Mouse (Mus musculus): ENCODE results near the gene Gck. TPM values are rescaled to one million over a fixed set of nuclear protein-coding genes. Genes with fewer than 3 reads are reported as not detected.

Gck gene
- polyA plus RNA-seq, 1 experiment from 2014 or later: 1.7 TPM

DNA sequence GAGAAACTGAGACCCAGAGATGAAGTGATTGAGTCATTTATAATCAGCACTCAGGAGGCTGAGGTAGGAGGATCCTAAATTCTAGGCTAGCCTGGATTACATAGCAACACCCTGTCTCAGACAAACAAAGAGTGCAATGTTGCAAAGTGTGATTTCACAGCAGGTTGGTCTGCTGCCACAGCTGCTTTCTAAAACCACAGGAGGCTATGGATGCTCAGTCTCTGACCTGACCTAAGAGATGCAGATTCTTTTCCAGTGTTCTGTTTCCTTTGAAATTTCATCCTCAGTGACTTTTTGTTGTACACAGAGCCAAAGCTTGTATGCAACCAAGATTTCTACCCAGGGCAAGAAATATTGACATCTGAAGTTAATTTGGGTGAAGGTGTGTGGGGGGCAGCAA, 94.4 kb downstream of the Gck start:
- Histone ChIP-seq H3K4me2 (no peak overlapping the region), H3K9ac (no peak overlapping the region), H3K4me3 (no peak overlapping the region), H3K36me3 (no peaks in the 10 kb centered on the region), H3K27ac (no peak overlapping the region), H3K27me3 (peaks cover 3% of the 10 kb centered on the region; the same call in 1 of the 2 replicates), H3K9me3 (no peaks in the 10 kb centered on the region), H3K4me1 (peaks cover 8% of the 10 kb centered on the region; the same call in 1 of the 2 replicates)
- ATAC-seq (ENCODE audit: borderline replicate concordance, extremely low read depth, low FRiP score, low TSS enrichment): no peak

DNA sequence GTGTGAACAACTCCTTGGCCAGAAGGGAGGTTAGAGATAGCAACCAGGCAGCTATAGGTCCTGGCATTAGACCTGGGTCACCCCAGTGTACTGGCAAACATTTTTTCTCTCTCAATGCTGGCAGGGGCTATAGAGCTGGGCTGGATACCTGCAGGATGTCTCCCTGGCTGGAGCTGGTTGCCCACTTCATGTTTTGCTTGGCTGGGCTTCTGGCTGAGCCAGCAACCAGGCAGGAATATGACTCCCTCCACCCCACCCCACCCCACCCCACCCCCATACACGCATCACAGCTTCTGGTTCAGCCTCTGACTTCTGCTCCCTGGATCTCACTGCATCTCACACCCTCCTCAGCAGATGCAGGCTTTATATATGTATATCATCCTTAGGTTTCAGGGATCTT, 97.6 kb downstream of the Gck start:
- Histone ChIP-seq H3K9me3 (no peaks in the 10 kb centered on the region), H3K4me1 (peaks cover 8% of the 10 kb centered on the region; the same call in 1 of the 2 replicates), H3K27me3 (no peaks in the 10 kb centered on the region), H3K27ac (no peak overlapping the region), H3K4me2 (no peak overlapping the region), H3K36me3 (no peaks in the 10 kb centered on the region), H3K4me3 (no peak overlapping the region), H3K9ac (no peak overlapping the region)
- ATAC-seq (ENCODE audit: borderline replicate concordance, extremely low read depth, low FRiP score, low TSS enrichment): no peak
- 35% methylated on average over 1 of the region's 1 CpGs for WGBS

DNA sequence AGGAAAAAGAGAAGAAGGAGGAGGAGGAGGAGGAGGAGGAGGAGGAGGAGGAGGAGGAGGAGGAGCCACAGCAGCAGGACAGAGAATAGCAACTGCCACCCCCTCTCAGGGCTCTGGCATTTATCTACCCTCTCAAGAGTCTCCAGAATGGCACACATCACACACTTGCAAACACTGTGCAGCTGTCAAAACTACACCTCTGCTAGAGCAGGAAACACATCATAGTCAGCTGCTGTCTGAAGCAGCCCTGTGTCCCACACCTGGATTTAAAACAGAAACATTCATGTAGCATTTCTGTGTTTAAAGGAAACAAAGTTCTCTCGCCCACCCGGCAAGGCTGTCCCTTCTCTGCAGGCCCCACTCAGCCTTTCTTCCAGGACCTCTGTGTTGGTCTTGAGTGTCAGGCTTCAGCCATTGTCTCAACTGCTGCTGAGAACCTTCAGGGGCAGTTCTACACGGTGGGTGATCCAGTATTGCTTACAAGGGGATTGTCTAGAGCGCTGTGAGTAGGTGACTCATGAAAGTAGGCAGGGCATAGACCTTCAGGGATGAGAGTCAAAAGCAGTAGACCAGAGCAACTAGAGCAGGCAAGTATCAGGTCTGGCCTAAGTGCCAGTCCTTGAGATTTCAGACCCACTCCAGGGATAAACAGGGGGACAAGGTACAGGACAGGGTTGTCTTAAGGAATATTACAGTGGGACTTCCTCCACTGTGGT, 98.7 kb downstream of the Gck start:
- Histone ChIP-seq H3K4me1 (peaks cover 8% of the 10 kb centered on the region; the same call in 1 of the 2 replicates), H3K9me3 (no peaks in the 10 kb centered on the region), H3K4me3 (no peak overlapping the region), H3K36me3 (no peaks in the 10 kb centered on the region), H3K27me3 (no peaks in the 10 kb centered on the region), H3K27ac (no peak overlapping the region), H3K9ac (no peak overlapping the region), H3K4me2 (no peak overlapping the region)
- ATAC-seq (ENCODE audit: borderline replicate concordance, extremely low read depth, low FRiP score, low TSS enrichment): no peak
- WGBS: 48% methylated on average over 4 of the region's 4 CpGs

Other genes with a start within 250 kb of the Gck start
- 179 and 188 TPM in 2 replicates for gene Mrps24, start 234.4 kb downstream of the Gck start, polyA plus RNA-seq (2015; fragmentation: Nextera tagmentation; extraction: Ambion mirVana)
- 24.6 and 24.8 TPM in 2 replicates for gene Urgcp, start 187.7 kb downstream of the Gck start, polyA plus RNA-seq (2015; fragmentation: Nextera tagmentation; extraction: Ambion mirVana)
- gene Dbnl, start 161.6 kb downstream of the Gck start, polyA plus RNA-seq (2015; fragmentation: Nextera tagmentation; extraction: Ambion mirVana): 111 and 115 TPM in 2 replicates
- gene Pgam2, start 146.3 kb downstream of the Gck start, polyA plus RNA-seq (2015; fragmentation: Nextera tagmentation; extraction: Ambion mirVana): 29.6 and 49.3 TPM in 2 replicates
- gene Polm, start 112.1 kb downstream of the Gck start, polyA plus RNA-seq (2015; fragmentation: Nextera tagmentation; extraction: Ambion mirVana): 7.1 and 10.0 TPM in 2 replicates
- 31.3 and 37.6 TPM in 2 replicates for gene Aebp1, start 88.1 kb downstream of the Gck start, polyA plus RNA-seq (2015; fragmentation: Nextera tagmentation; extraction: Ambion mirVana)
- 149 and 160 TPM in 2 replicates for gene Pold2, start 71.8 kb downstream of the Gck start, polyA plus RNA-seq (2015; fragmentation: Nextera tagmentation; extraction: Ambion mirVana)
- gene Myl7, start 51.3 kb downstream of the Gck start, polyA plus RNA-seq (2015; fragmentation: Nextera tagmentation; extraction: Ambion mirVana): 273 and 720 TPM in 2 replicates
- 58.6 and 61.4 TPM in 2 replicates for gene Ykt6, start 5.6 kb upstream of the Gck start, polyA plus RNA-seq (2015; fragmentation: Nextera tagmentation; extraction: Ambion mirVana)
- 0.79 and 1.4 TPM in 2 replicates for gene Camk2b, start 116.3 kb upstream of the Gck start, polyA plus RNA-seq (2015; fragmentation: Nextera tagmentation; extraction: Ambion mirVana)
- 0.21 and 0.42 TPM in 2 replicates for gene A730071L15Rik, start 249.9 kb upstream of the Gck start, polyA plus RNA-seq (2015; fragmentation: Nextera tagmentation; extraction: Ambion mirVana)